Mouse (Mus musculus) neural tube, embryonic 14.5 days (tissue): ENCODE measurements around the gene Cul3. TPM values are rescaled to one million over a fixed set of nuclear protein-coding genes. Genes with fewer than 3 reads are reported as not detected.

Experiments used
- ATAC-seq: fragments of 200-750 bp; cut with Nextera tagmentation; 2 replicates; pipeline ENCODE4 v1.8.0; 2017; ENCODE audit warnings: low read depth, mild to moderate bottlenecking, moderate TSS enrichment, moderate library complexity
- H3K27ac ChIP-seq: fragments of 300-500 bp; sonication (generic); 2 replicates; pipeline ENCODE4 v1.5.1; 2014; ENCODE audit warnings: low read depth, mild to moderate bottlenecking, control low read depth, low read length, moderate library complexity, mixed read lengths
- H3K27me3 ChIP-seq: fragments of 300-500 bp; sonication (generic); 2 replicates; pipeline ENCODE4 v1.6.1; 2014; ENCODE audit warnings: low read length; ENCODE audit not compliant: control insufficient read depth, insufficient read depth
- H3K36me3 ChIP-seq: fragments of 300-500 bp; sonication (generic); 2 replicates; pipeline ENCODE4 v1.6.1; 2014; ENCODE audit warnings: low read length, mixed read lengths; ENCODE audit not compliant: control insufficient read depth, insufficient read depth
- H3K4me1 ChIP-seq: fragments of 300-500 bp; sonication (generic); 2 replicates; pipeline ENCODE4 v1.6.1; 2014; ENCODE audit warnings: low read length; ENCODE audit not compliant: control insufficient read depth, insufficient read depth
- H3K4me2 ChIP-seq: fragments of 300-500 bp; sonication (generic); 2 replicates; pipeline ENCODE4 v1.6.1; 2014; ENCODE audit warnings: mild to moderate bottlenecking, low read depth, low read length, control low read depth
- H3K4me3 ChIP-seq: fragments of 300-500 bp; sonication (generic); 2 replicates; pipeline ENCODE4 v1.5.1; 2014; ENCODE audit warnings: low read depth, low read length, control low read depth, mixed read lengths
- H3K9ac ChIP-seq: fragments of 300-500 bp; sonication (generic); replicated peaks from 2 replicates; pipeline ENCODE4 v1.6.1; 2014; ENCODE audit warnings: low read depth, mild to moderate bottlenecking, control low read depth, low read length, mixed read lengths
- H3K9me3 ChIP-seq: fragments of 300-500 bp; sonication (generic); 2 replicates; pipeline ENCODE4 v1.6.1; 2016; ENCODE audit warnings: low read length; ENCODE audit not compliant: control insufficient read depth
- WGBS: fragments of 180-500 bp; shearing (Covaris S2); extraction: QIAGEN DNeasy Blood & Tissue Kit; methylation state at CpG from one replicate; pipeline ENCODE4 v1.1.7; 2014; 5-methylcytosine and 5-hydroxymethylcytosine counted together
- polyA plus RNA-seq: library from polyadenylated mRNA; unstranded; fragments of >200 nt; fragmentation: Nextera tagmentation; extraction: Ambion mirVana; gene quantifications from 2 replicates; pipeline ENCODE4 v1.2.1, GENCODE M21; 2014

Gene Cul3
- polyA plus RNA-seq, 1 experiment from 2014 or later = 60.1 TPM

- Histone ChIP-seq H3K4me3 (no peak overlapping the region), H3K36me3 (no peaks in the 10 kb centered on the region), H3K27ac (no peak overlapping the region), H3K9me3 (no peaks in the 10 kb centered on the region), H3K27me3 (no peaks in the 10 kb centered on the region), H3K4me1 (no peaks in the 10 kb centered on the region), H3K9ac (no peak overlapping the region), H3K4me2 (no peak overlapping the region)
- peak; percentile 70; the same call in 1 of the 2 replicates for ATAC-seq
- WGBS = 43% methylated on average over 4 of the region's 4 CpGs
Observed at GRCm38 (mm10) chr1:80221151-80221550, 119.1 kb downstream of the Cul3 start.

- H3K27me3 ChIP-seq = no peaks in the 10 kb centered on the region
- no peak within 1 kb of the TSS for H3K4me2 ChIP-seq
- ATAC-seq = no peak; the same call in 1 of the 2 replicates
- WGBS = 68% methylated on average over 6 of the region's 6 CpGs
- no peak within 1 kb of the TSS for H3K4me3 ChIP-seq
- H3K27ac ChIP-seq = no peak within 1 kb of the TSS
- H3K4me1 ChIP-seq = no peaks in the 10 kb centered on the region
- no peak within 1 kb of the TSS for H3K9ac ChIP-seq
- H3K9me3 ChIP-seq = no peaks in the 10 kb centered on the region
- H3K36me3 ChIP-seq = no peaks in the 10 kb centered on the region
Observed at GRCm38 (mm10) chr1:80218268-80218667, 122.0 kb downstream of the Cul3 start, which contains the start of gene Fam124b. Fam124b (minus strand) TSS chr1:80218473.

Other genes starting within 250 kb of the Cul3 start
- 0.48 and 0.56 TPM in 2 replicates for gene Fam124b, start 122.0 kb downstream of the Cul3 start, polyA plus RNA-seq
- gene Gm45261, start 121.0 kb upstream of the Cul3 start, polyA plus RNA-seq = not detected in 2 replicates